Mouse (Mus musculus) spleen, adult 12 weeks (tissue): Measurements from ENCODE around the gene 4930523C07Rik.

ENCODE experiments used
- DNase-seq: peaks from one replicate; pipeline ENCODE4 v3.0.0; 2022; ENCODE audit warnings: low spot score

The 4930523C07Rik gene

DNA sequence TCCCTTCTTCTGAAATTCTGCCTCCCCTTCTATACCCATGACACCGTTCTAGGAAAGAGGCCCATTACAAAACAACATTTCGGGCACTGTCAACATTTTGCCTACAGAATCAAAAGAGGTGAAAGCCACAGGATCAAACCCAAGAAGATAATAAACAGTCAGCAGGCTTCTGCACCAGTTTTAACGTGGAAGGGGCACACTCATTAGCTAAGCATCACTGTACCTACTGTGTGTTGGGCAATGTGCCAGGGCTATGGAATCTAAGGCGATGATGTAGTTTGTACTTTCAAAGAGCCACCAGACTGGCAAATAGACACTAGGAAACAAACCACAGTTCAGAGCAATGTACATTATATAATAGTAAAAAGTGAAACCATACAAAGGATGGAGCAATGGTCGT lies 1.8 kb downstream of the 4930523C07Rik start:
- no peak for DNase-seq

DNA sequence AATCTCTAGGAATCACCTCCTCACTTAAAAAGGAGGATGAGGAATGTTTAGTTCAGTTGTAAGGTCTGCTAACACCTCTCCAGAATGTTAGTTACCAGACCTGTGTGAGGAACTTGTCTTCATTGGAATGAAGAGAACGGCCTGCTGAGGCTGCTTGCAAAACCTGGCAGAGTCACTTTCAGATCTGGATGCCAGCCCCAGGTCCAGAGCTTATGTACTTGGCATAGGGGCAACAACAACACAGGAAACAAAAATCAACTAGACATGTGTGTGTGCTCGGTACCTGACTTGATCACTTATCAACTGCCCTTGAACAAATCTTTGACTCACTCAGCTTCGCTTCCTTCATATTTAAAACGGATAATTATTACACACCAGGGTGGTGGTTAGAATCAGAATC lies 2.6 kb downstream of the 4930523C07Rik start:
- no peak for DNase-seq

DNA sequence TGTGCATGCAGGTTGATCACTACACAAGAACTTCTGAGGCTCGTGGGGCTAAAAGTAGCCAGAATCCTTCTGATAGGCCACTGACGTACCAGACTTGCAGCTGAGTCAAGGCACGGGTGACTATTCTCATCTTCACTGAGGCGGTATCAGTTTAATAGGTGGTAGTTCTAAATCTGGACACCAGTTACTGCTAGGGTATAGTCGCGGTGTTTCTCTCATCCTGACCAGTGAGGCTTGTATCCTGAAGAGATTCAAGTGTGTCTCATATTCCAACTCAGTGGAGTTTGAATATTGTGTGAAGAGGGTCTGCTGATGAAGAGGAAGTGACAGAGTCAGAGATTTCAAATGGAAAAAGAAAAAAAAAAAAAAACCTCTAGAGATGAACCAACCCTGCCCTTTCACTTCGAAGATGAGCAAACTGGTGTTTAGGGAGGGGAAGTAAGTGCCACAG lies 3.3 kb downstream of the 4930523C07Rik start:
- no peak for DNase-seq

DNA sequence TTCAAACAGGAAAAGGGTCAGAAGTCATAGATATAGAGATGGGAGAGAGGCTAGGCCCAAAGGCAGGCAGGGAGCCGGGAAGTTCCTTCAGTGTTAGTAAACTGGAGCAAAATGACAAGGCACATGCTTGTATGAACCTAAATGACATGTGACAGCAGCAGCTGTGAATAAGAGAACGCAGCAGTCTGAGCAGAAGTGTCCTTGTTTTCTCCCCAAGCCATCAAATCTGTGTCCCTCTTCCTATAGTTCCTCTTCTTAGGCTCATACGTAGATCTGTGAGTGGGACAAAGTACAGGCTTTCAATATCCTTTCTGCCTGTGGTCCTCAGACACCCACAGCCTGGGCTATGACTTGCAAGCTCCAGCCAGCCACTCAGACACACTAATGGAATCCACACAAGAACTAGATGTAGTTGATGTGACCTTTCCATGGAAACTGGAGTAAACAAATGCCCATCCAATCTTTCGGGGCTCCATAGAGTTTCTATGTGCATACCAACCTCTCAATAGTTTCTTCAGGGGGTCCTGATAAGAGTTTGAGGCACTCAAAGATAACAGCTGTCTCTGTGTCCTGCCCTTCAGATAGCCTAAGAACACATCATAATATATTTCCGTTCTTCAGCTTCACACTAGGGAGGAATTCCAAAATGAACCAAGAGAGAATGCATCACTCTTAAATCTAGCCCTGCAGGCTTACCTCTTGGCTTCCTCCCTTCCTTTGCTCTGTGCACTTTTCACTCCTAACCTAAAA lies 5.1 kb downstream of the 4930523C07Rik start:
- no peak for DNase-seq

DNA sequence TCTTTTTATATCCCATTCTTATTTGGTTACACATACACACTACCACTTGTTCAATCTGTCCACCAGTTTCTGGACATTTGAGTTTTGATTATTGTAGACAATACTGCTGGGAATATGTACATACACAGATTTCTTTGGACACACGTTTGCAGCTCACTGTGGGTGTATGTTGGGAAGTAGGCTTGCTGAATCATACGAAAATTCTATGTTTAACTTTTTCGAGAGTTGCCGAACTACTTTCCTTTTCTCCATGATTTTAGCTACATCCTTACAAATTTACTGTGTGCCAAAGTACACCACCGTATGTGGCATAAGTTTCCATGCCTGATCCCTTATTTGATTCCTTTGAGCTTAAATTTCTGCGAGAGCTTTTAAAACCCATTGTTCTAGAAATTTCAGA lies 6.7 kb downstream of the 4930523C07Rik start:
- no peak for DNase-seq

DNA sequence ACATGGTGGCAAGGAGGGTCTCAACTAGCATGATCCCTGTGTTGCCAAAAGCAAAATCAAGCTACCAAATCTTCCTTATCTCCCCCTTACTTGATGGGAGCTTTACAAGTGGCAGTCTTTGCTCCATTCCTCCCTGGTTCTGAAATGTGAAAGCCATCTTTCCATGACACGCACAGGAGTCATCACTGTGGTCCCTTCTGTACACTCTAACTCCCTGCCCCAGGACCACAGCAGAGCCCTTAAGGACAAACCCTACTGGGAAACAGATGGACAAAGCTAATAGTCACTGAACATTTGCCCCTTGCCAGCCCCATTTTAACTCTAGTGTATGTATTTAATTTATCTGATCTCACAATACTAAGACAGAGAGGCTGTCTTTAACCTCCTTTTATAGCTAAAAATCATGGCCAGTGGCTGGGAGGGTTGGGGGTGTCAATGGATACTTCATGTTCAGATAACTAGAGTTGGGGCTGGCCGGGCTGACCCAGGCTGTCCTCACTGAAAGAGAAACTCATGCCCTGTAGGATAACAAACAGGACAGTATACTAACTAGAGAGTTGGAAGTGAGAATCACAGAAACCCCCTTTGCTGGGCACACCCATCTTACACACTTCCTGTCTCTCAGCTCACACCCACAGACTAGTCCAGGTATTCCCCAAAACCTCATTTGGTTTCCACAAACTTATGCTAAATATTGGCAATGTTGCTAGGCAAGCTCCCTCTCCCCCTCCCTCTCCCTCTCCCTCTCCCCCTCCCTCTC lies 8.6 kb downstream of the 4930523C07Rik start:
- no peak for DNase-seq

DNA sequence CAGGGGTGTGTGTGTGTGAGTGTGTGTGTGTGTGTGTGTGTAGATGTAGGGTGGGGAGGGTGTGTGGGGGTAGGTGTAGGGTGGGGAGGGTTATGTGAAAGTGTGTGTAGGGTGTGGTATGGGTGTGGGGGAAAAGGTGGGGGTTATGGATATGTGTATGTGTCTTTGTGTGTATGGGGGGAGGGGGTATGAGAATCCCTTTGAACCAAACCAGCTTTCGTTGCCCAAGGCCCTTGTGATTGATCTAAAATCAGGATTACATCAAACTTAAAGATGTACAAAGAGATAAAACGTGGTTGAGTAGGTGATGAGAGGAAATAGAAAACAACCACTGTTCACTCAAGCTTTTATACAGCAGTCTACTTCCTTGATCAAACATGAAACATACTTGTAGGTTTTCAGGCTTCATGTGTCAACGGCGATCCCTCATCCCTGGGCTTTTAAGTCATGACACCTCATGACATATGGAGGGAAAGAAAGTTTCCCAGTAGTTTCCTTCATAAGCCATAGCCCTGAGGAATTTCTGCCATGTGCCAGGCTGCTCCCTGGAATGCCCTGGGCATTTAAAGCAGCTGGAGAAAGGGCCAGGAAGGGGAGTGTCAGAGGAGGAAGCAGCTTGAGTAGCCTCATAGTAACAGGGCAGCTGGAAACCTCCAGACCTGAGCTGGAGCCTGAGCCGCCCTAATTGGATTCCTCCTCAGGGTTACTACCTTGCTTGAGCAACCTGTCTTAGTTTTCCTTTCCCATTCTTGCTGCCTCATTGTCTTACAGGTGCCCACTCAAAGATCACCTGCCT lies 9.5 kb downstream of the 4930523C07Rik start:
- DNase-seq: no peak

DNA sequence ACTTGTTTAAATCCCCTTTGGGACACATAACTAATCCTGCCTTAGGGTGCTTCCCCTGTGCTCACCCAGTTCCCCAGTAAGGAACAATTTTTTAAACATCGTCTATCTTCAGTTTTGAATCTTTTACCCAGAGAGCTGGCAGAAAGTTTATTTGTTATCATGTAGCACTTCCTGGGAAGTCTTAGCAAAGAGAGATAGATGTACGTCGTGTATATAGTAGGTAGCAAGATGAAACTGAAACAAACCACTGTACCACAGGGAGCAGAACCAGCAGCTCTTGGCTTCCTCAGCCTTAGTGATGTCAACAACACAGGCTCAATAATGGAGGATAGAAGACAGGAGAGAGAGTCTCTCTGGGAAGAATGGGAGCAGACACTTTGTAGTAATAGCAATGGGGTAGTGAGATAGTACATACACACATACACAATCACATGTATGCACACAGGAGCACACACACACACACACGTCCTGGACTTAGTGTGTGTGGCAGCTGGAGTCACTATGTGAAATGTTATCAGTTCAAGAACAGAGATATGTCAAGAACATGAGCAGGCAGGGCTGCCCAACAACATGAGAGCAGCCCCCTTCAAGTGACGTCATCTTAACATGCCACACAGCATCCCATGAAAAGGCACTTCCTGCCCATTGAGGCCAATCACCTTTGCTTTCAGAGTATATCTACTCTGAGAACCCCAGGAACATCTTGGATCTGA lies 10.3 kb downstream of the 4930523C07Rik start:
- no peak for DNase-seq

DNA sequence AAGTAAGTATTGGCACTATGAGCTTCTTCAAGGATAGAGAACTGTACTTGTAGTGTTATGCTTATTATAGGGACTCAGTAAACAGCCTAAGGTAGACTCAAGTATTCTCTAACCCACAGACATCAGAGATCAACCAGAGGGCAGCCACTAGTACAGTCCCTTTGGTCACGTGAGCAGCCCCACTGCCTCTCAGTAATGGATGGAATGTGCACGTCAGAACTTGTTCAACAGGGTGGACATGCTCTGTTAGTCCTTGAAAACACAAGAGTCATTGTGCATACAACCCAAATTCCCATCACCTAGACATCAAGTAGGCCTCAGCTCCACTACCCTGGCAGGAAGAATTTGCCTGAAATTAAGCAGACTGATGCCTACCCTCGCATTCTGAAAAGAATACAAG lies 13.5 kb downstream of the 4930523C07Rik start:
- DNase-seq: no peak

DNA sequence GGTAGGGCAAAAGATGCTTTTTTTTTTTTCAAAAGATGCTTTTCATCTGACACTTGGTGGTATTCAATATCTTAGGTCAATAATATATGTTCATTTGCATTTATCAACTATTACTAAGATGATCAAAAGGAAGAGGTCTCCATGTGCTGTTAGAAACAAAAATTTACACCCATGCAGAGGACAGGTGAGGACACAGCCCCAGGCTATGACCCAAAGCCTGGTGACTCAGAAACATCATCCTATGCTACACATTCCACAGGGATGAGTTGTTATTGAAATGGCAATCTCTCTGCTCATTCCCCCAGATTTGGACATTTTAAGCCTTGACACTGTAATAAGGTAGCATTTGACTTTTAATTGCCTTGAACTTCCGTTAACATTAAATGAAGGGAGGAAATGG lies 15.7 kb downstream of the 4930523C07Rik start:
- no peak for DNase-seq

DNA sequence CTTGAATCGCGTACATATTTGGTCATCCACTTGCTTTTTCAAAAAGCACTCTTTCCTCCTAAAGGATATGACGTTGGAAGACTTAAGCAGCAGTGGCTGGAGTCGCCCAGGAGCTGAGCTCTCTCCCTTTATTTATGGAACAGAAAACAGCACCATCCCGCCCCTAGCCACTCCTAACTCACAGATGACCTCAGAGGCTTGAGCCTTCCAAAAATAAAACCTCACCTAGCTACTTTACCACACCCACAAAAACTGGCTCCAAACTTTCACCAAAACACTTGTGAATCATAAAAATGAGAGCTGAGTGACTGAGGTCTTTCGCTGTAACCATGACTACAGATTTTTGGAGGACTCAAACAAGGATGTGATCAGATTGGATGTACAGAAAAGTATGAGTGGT lies 16.4 kb downstream of the 4930523C07Rik start:
- no peak for DNase-seq

DNA sequence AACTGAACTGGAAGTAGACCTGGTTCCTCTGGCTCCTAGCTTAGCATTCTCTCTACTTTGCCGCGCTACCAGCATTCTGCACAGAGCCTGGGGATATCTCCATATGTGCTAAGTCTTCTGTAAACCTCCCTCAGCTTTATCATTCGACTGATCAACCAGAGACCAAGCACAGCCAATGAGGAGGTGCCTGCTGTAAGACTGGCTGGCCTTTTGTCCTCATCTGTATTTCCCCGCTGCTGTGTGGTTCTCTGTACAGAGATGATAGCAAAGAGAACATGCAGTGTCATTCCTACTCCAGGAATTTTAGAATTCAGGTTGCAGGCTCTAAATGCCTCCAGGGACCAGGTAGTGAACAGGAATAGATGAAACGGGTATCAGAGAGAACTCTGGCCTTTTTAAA lies 17.1 kb downstream of the 4930523C07Rik start:
- peak; percentile 30 for DNase-seq

DNA sequence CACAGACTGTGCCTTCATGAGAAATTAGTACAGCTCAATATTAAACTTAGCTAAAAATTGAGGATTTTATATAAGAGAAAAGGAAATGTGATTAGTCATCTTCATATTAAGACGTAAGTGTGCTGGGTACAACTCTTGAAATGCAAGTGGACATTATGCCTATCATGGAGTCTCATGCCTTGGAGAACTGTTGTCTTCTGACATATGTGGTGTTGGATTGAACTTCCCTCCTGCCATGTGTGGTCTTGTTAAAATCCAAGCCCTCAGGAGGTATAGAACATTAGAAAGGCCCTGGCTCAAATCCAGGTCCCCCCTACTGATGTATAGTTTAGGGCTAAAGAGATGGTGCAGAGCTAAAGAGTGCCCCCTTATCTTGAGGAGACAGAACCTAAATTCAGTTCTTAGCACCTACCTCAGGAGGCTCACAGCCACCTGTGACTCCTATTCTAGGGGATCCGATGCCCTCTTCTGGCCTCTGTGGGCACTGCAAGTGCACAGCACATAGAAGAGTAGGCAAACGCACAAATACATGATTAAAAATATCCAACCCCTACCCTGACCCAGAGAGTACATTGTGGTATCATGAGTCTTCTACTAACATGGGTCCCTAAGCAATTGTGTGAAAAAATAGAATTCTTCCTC lies 17.7 kb downstream of the 4930523C07Rik start:
- DNase-seq: peak; percentile 62

DNA sequence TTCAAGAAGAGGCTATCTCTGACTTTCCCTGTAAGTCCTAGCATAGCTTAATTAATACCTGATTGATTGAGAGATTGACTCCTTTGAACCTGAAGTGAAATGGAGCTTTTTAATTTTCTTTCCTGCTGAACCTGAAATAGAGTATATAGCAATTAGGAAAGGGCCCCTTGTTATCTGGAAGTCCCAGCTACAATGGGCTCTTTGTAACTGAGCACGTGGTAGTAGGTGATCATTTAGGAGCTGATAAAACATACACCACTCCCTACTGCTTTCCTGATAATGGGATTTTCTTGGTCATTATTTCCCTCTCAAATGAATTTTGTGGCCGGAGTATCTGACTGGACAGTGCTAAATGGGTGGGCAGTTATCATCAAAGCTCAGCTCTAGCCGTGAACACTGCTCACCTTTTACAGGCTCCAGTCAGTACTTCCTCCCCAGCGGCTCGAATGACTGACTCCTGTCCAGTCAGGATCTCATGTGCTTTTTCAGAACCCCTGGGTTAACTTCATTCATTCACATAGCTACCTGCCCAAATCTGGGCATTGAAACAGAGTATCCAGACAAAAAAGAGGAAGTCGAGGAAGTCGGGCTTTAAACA lies 20.5 kb downstream of the 4930523C07Rik start:
- no peak for DNase-seq

DNA sequence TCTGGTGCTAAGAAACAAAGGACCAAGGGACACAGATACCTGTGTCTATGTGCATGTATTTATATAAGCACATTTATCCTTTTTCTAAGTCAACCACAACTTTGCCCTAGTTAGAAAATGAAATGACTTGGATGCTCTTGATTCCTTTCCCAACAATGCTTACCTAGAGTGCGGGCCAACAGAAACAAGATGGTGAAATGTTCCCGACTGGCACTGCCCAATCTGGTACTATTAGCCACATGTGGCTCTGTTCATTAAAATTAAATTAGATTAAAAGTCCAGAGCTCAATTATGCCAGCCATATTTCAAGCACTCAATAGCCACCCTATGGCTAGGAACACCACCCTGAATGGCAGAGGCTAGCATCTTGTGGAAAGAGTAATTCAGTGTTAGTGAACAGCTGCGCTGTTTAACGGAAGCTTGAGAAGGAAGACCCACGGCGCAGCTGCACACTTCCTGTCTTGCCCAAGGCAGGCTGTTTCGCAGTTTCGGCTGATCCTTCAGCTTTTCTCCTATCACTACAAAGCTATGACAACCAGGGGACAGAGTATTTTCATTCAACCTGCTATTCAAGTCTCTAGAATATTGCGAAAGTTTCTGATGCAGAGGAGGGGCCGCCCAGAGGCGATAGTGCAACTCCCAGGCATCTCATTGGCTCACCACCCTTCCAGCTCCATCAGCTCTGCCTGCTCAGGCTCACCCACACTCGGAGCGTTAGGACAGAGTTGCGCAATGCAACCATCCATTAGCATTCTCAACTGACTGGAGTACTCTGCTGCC lies 34.9 kb downstream of the 4930523C07Rik start:
- no peak for DNase-seq

DNA sequence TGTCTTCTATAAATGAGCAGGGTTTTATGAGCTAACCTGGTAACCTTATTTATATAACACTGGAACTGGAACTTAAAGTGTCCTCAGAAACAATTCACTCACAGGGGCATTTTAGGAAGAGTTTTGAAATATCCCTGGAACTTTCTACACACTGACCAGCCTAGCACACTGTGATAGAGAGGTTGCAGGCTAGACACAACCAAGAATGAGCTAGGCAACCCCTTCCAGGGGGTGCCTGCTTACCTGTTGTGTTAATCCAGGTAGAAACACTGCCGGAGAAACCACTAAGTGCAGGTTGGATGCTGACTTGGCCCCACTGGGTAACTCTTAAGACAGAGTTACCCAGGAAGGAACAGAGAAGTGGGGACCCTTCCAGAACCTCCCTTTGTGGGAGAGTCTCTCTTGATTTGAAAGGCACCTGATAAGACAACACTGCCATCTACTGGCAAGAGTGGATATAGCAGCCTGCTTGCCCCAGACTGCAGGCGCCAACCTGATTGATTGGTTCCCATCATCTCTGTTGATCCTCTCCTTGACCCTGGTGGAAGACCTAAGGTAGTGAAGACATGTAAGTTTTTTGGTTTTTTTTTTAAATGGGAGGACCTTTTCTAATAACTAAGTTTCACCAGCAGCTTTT lies 36.7 kb downstream of the 4930523C07Rik start:
- no peak for DNase-seq

DNA sequence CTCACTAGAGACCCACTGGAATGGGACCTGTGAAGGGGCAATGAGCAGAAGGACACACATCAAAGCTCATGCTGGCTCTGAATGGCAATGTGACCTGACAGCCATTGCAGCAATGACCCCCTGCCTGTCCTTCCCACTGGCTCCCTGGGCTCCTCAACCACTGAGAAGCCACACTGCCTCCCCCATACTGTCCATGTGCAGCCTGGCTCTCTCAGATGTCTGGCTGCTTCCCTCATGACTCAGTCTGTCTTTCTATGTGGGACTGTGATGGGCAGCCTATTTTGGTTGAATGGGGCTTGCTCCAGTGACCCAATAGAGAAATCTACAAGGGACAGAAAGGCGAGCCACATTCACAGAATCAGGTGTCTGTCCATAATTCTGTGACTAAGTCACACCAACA lies 38.5 kb downstream of the 4930523C07Rik start:
- no peak for DNase-seq

DNA sequence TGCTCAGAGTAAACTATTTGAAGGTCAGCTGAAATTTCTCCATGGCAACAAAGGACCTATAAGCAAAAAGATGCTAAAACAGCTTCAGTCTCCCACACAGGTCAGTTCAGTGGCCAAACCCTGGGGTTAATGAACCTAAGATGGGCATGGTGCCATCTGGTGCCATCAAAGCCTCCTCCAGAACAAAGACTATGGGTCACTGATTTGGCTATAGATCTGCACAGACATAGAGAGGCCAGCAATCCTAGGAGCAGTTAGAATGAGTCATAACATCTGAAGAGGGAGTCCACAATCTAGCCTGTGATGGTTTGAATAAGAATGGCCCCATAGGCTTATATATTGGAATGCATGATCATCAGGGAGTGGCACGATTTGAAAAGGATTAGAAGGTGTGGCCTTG lies 40.1 kb downstream of the 4930523C07Rik start:
- DNase-seq: no peak

DNA sequence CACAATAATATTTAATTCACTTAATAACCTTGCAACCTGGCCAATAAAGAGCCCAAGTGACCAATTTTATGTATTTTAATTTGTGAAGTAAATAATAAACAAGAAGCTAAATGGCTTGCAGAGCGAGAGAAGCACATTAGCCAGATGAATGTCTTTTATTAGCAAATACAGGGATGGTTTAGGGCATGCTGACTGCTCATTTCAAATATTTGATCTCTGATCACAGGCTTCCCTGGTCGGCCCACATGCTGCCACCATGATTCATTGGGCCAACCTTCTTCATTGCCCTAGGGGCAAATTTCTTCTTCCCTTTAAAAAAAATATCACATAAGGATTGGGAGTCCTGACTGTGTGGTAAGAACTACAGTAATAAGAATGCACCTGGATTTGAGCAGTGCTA lies 42.5 kb downstream of the 4930523C07Rik start:
- DNase-seq: no peak
